Mouse (Mus musculus): Measurements from ENCODE around the gene Prr14. TPM values are rescaled to one million over a fixed set of nuclear protein-coding genes. Genes with fewer than 3 reads are reported as not detected.

Prr14 gene
- polyA plus RNA-seq, 1 experiment from 2014 or later = 53.4 TPM

Small RNAs within 50 kb of the gene (microRNA-seq; reads per million reads assigned to microRNA genes)
- not detected for gene Gm47278
- gene Mir7060 = not detected

Other genes starting within 250 kb of the Prr14 start
- 24.2 and 29.1 TPM in 2 replicates for gene Zfp553, start 226.6 kb upstream of the Prr14 start, polyA plus RNA-seq (2014; fragmentation: Nextera tagmentation; extraction: Ambion mirVana)
- 23.1 and 29.3 TPM in 2 replicates for gene Sept1, start 226.5 kb upstream of the Prr14 start, polyA plus RNA-seq (2014; fragmentation: Nextera tagmentation; extraction: Ambion mirVana)
- 65.6 and 69.0 TPM in 2 replicates for gene Zfp771, start 215.3 kb upstream of the Prr14 start, polyA plus RNA-seq (2014; fragmentation: Nextera tagmentation; extraction: Ambion mirVana)
- 290 and 292 TPM in 2 replicates for gene Dctpp1, start 198.9 kb upstream of the Prr14 start, polyA plus RNA-seq (2014; fragmentation: Nextera tagmentation; extraction: Ambion mirVana)
- 94.5 and 104 TPM in 2 replicates for gene Sephs2, start 185.6 kb upstream of the Prr14 start, polyA plus RNA-seq (2014; fragmentation: Nextera tagmentation; extraction: Ambion mirVana)
- 0.18 and 0.44 TPM in 2 replicates for gene Itgal, start 163.4 kb upstream of the Prr14 start, polyA plus RNA-seq (2014; fragmentation: Nextera tagmentation; extraction: Ambion mirVana)
- 6.0 TPM in 2 replicates for gene Zfp768, start 114.0 kb upstream of the Prr14 start, polyA plus RNA-seq (2014; fragmentation: Nextera tagmentation; extraction: Ambion mirVana)
- 8.6 and 9.2 TPM in 2 replicates for gene Zfp747, start 83.6 kb upstream of the Prr14 start, polyA plus RNA-seq (2014; fragmentation: Nextera tagmentation; extraction: Ambion mirVana)
- gene 9130019O22Rik, start 72.4 kb upstream of the Prr14 start, polyA plus RNA-seq (2014; fragmentation: Nextera tagmentation; extraction: Ambion mirVana) = 6.3 and 6.8 TPM in 2 replicates
- 7.4 and 9.0 TPM in 2 replicates for gene E430018J23Rik, start 66.0 kb upstream of the Prr14 start, polyA plus RNA-seq (2014; fragmentation: Nextera tagmentation; extraction: Ambion mirVana)
- gene Zfp764, start 52.8 kb upstream of the Prr14 start, polyA plus RNA-seq (2014; fragmentation: Nextera tagmentation; extraction: Ambion mirVana) = 7.5 and 7.7 TPM in 2 replicates
- 33.7 and 37.7 TPM in 2 replicates for gene Zfp688, start 37.5 kb upstream of the Prr14 start, polyA plus RNA-seq (2014; fragmentation: Nextera tagmentation; extraction: Ambion mirVana)
- 16.5 and 17.6 TPM in 2 replicates for gene Zfp689, start 10.5 kb upstream of the Prr14 start, polyA plus RNA-seq (2014; fragmentation: Nextera tagmentation; extraction: Ambion mirVana)
- 13.2 and 14.3 TPM in 2 replicates for gene Fbrs, start 19.6 kb downstream of the Prr14 start, polyA plus RNA-seq (2014; fragmentation: Nextera tagmentation; extraction: Ambion mirVana)
- 59.4 and 61.4 TPM in 2 replicates for gene Srcap, start 52.4 kb downstream of the Prr14 start, polyA plus RNA-seq (2014; fragmentation: Nextera tagmentation; extraction: Ambion mirVana)
- gene Gm42715, start 60.0 kb downstream of the Prr14 start, polyA plus RNA-seq (2014; fragmentation: Nextera tagmentation; extraction: Ambion mirVana) = 19.4 and 21.0 TPM in 2 replicates
- gene Tmem265, start 101.8 kb downstream of the Prr14 start, polyA plus RNA-seq (2014; fragmentation: Nextera tagmentation; extraction: Ambion mirVana) = 4.7 and 9.9 TPM in 2 replicates
- 45.7 and 48.8 TPM in 2 replicates for gene Phkg2, start 113.7 kb downstream of the Prr14 start, polyA plus RNA-seq (2014; fragmentation: Nextera tagmentation; extraction: Ambion mirVana)
- 11.5 and 12.3 TPM in 2 replicates for gene Ccdc189, start 129.0 kb downstream of the Prr14 start, polyA plus RNA-seq (2014; fragmentation: Nextera tagmentation; extraction: Ambion mirVana)
- 44.3 and 49.1 TPM in 2 replicates for gene Rnf40, start 129.2 kb downstream of the Prr14 start, polyA plus RNA-seq (2014; fragmentation: Nextera tagmentation; extraction: Ambion mirVana)
- 28.0 and 31.8 TPM in 2 replicates for gene Zfp629, start 156.2 kb downstream of the Prr14 start, polyA plus RNA-seq (2014; fragmentation: Nextera tagmentation; extraction: Ambion mirVana)
- 83.9 and 85.5 TPM in 2 replicates for gene Bcl7c, start 249.3 kb downstream of the Prr14 start, polyA plus RNA-seq (2014; fragmentation: Nextera tagmentation; extraction: Ambion mirVana)

Data from limb, embryonic 11.5 days (tissue).